Mouse (Mus musculus) frontal cortex, adult (tissue): ENCODE data around the gene Elmod3.

Experiments
- ATAC-seq: cut with Nextera tagmentation; 2 replicates; pipeline ENCODE4 v1.9.2; 2017; ENCODE audit warnings: mild to moderate bottlenecking, moderate library complexity, mixed read lengths; ENCODE audit not compliant: low TSS enrichment

Gene Elmod3

GRCm38 (mm10) chr6:72597956-72598753 lies at the start of gene Elmod3, which contains the start of gene Retsat:
TSS of gene Elmod3 (minus strand) at chr6:72598413.
TSS of gene Retsat (plus strand) at chr6:72598475.
- ATAC-seq = peak; percentile 76

GRCm38 (mm10) chr6:72647383-72647820 lies 49.2 kb upstream of the Elmod3 start:
- peak; percentile 70 for ATAC-seq

- no peak for ATAC-seq
These were observed 47.2 kb upstream of the Elmod3 start for GRCm38 (mm10) chr6:72645364-72645763.

GRCm38 (mm10) chr6:72644576-72644975 lies 46.4 kb upstream of the Elmod3 start:
- no peak for ATAC-seq

- ATAC-seq = no peak
These were observed 43.2 kb upstream of the Elmod3 start for GRCm38 (mm10) chr6:72641218-72641954.

- peak; percentile 52; the same call in 1 of the 2 replicates for ATAC-seq
These were observed 38.7 kb upstream of the Elmod3 start for GRCm38 (mm10) chr6:72636940-72637339.

- peak; percentile 88 for ATAC-seq
These were observed 37.7 kb upstream of the Elmod3 start for GRCm38 (mm10) chr6:72635760-72636431.

- ATAC-seq = no peak
These were observed 36.1 kb upstream of the Elmod3 start for GRCm38 (mm10) chr6:72634311-72634710.

GRCm38 (mm10) chr6:72631700-72632099 lies 33.5 kb upstream of the Elmod3 start:
- no peak for ATAC-seq

- ATAC-seq = no peak
These were observed 32.7 kb upstream of the Elmod3 start for GRCm38 (mm10) chr6:72630961-72631360.

- no peak for ATAC-seq
These were observed 32.2 kb upstream of the Elmod3 start for GRCm38 (mm10) chr6:72630370-72630769.

GRCm38 (mm10) chr6:72627276-72627675 lies 29.1 kb upstream of the Elmod3 start:
- ATAC-seq = no peak

GRCm38 (mm10) chr6:72626391-72626790 lies 28.2 kb upstream of the Elmod3 start:
- ATAC-seq = no peak

GRCm38 (mm10) chr6:72623661-72624402 lies 25.6 kb upstream of the Elmod3 start:
- no peak for ATAC-seq

- no peak for ATAC-seq
These were observed 24.7 kb upstream of the Elmod3 start for GRCm38 (mm10) chr6:72622917-72623316.

- ATAC-seq = no peak
These were observed 22.7 kb upstream of the Elmod3 start for GRCm38 (mm10) chr6:72620920-72621319.

- ATAC-seq = no peak
These were observed 21.7 kb upstream of the Elmod3 start for GRCm38 (mm10) chr6:72619734-72620532.

GRCm38 (mm10) chr6:72616643-72617288 lies 18.6 kb upstream of the Elmod3 start, which contains the start of gene Tgoln1:
TSS of gene Tgoln1 (minus strand) at chr6:72617000.
- peak; percentile 99 for ATAC-seq

GRCm38 (mm10) chr6:72615561-72616375 lies 17.6 kb upstream of the Elmod3 start:
- ATAC-seq = no peak
